Mouse (Mus musculus): ENCODE results near the gene 3110082I17Rik. TPM values are rescaled to one million over a fixed set of nuclear protein-coding genes. Genes with fewer than 3 reads are reported as not detected.

3110082I17Rik gene
- polyA plus RNA-seq, 1 experiment from 2014 or later, result 44.4 TPM

GRCm38 (mm10) chr5:139405478-139405877, 54.8 kb downstream of the 3110082I17Rik start:
- ATAC-seq (ENCODE audit: insufficient read depth) (no peak), DNase-seq (no peak)
- Histone ChIP-seq H3K4me3 (ENCODE audit: low read depth, low read length) (no peak overlapping the region), H3K4me1 (ENCODE audit: insufficient read depth) (no peaks in the 10 kb centered on the region; the same call in 1 of the 2 replicates), H3K36me3 (ENCODE audit: insufficient read depth) (no peaks in the 10 kb centered on the region), H3K27me3 (ENCODE audit: insufficient read depth, low read length) (no peaks in the 10 kb centered on the region), H3K9me3 (ENCODE audit: low read depth, low read length) (no peaks in the 10 kb centered on the region), H3K4me2 (no peak overlapping the region), H3K27ac (ENCODE audit: low read depth) (no peak overlapping the region), H3K9ac (no peak overlapping the region)
- no peak for TF ChIP-seq CTCF (IDR thresholded peaks at IDR 0.05; ENCODE audit: low read depth)
- WGBS, result 64% methylated on average over 7 of the region's 7 CpGs

- H3K36me3 ChIP-seq (ENCODE audit: insufficient read depth), result no peaks in the 10 kb centered on the region
- H3K27me3 ChIP-seq (ENCODE audit: insufficient read depth, low read length), result no peaks in the 10 kb centered on the region
- H3K4me1 ChIP-seq (ENCODE audit: insufficient read depth), result no peaks in the 10 kb centered on the region; the same call in 1 of the 2 replicates
- no peak within 1 kb of the TSS for H3K4me2 ChIP-seq
- no peak for TF ChIP-seq CTCF (IDR thresholded peaks at IDR 0.05; ENCODE audit: low read depth)
- DNase-seq (no peak), ATAC-seq (ENCODE audit: insufficient read depth) (no peak)
- WGBS, result 79% methylated on average over 6 of the region's 6 CpGs
- no peak within 1 kb of the TSS for H3K9ac ChIP-seq
- H3K9me3 ChIP-seq (ENCODE audit: low read depth, low read length), result no peaks in the 10 kb centered on the region
- H3K4me3 ChIP-seq (ENCODE audit: low read depth, low read length), result no peak within 1 kb of the TSS
- H3K27ac ChIP-seq (ENCODE audit: low read depth), result no peak within 1 kb of the TSS
Measured at GRCm38 (mm10) chr5:139404801-139405401, 55.4 kb downstream of the 3110082I17Rik start, which contains the start of gene C130050O18Rik. TSS of gene C130050O18Rik (plus strand) at chr5:139405280.

- Histone ChIP-seq H3K27me3 (ENCODE audit: insufficient read depth, low read length) (no peaks in the 10 kb centered on the region), H3K9me3 (ENCODE audit: low read depth, low read length) (no peaks in the 10 kb centered on the region), H3K27ac (ENCODE audit: low read depth) (no peak overlapping the region), H3K9ac (no peak overlapping the region), H3K36me3 (ENCODE audit: insufficient read depth) (no peaks in the 10 kb centered on the region), H3K4me1 (ENCODE audit: insufficient read depth) (no peaks in the 10 kb centered on the region; the same call in 1 of the 2 replicates), H3K4me2 (no peak overlapping the region), H3K4me3 (ENCODE audit: low read depth, low read length) (no peak overlapping the region)
- TF ChIP-seq CTCF (IDR thresholded peaks at IDR 0.05; ENCODE audit: low read depth), result no peak
- DNase-seq, result no peak
- no peak for ATAC-seq (ENCODE audit: insufficient read depth)
- 83% methylated on average over 8 of the region's 8 CpGs for WGBS
Measured at GRCm38 (mm10) chr5:139403692-139404260, 56.6 kb downstream of the 3110082I17Rik start.

GRCm38 (mm10) chr5:139402106-139402505, 58.2 kb downstream of the 3110082I17Rik start:
- no peaks in the 10 kb centered on the region for H3K27me3 ChIP-seq (ENCODE audit: insufficient read depth, low read length)
- TF ChIP-seq CTCF (IDR thresholded peaks at IDR 0.05; ENCODE audit: low read depth), result no peak
- ATAC-seq (ENCODE audit: insufficient read depth), result no peak

GRCm38 (mm10) chr5:139399991-139400390, 60.3 kb downstream of the 3110082I17Rik start:
- no peak for ATAC-seq (ENCODE audit: insufficient read depth)

More at GRCm38 (mm10) chr5:139402106-139402505, 58.2 kb downstream of the 3110082I17Rik start:
- Histone ChIP-seq H3K4me2 (no peak overlapping the region), H3K27ac (ENCODE audit: low read depth) (no peak overlapping the region), H3K9ac (no peak overlapping the region), H3K4me1 (ENCODE audit: insufficient read depth) (no peaks in the 10 kb centered on the region; the same call in 1 of the 2 replicates), H3K9me3 (ENCODE audit: low read depth, low read length) (no peaks in the 10 kb centered on the region), H3K4me3 (ENCODE audit: low read depth, low read length) (no peak overlapping the region), H3K36me3 (ENCODE audit: insufficient read depth) (no peaks in the 10 kb centered on the region)
- WGBS, result 92% methylated on average over 2 of the region's 2 CpGs
- DNase-seq, result no peak

GRCm38 (mm10) chr5:139398786-139399185, 61.5 kb downstream of the 3110082I17Rik start:
- H3K36me3 ChIP-seq (ENCODE audit: insufficient read depth), result no peaks in the 10 kb centered on the region
- no peak for TF ChIP-seq CTCF (IDR thresholded peaks at IDR 0.05; ENCODE audit: low read depth)
- 0 out of 2 replicates have a peak, but pooled peaks have one; percentile 9 for ATAC-seq (ENCODE audit: insufficient read depth)
- no peak overlapping the region for H3K4me2 ChIP-seq
- 70% methylated on average over 5 of the region's 5 CpGs for WGBS
- H3K27ac ChIP-seq (ENCODE audit: low read depth), result no peak overlapping the region
- H3K27me3 ChIP-seq (ENCODE audit: insufficient read depth, low read length), result no peaks in the 10 kb centered on the region
- H3K9ac ChIP-seq, result no peak overlapping the region; the same call in 1 of the 2 replicates
- no peaks in the 10 kb centered on the region; the same call in 1 of the 2 replicates for H3K4me1 ChIP-seq (ENCODE audit: insufficient read depth)
- no peak for DNase-seq
- H3K9me3 ChIP-seq (ENCODE audit: low read depth, low read length), result no peaks in the 10 kb centered on the region
- H3K4me3 ChIP-seq (ENCODE audit: low read depth, low read length), result no peak overlapping the region

More at GRCm38 (mm10) chr5:139399991-139400390, 60.3 kb downstream of the 3110082I17Rik start:
- no peak overlapping the region for H3K27ac ChIP-seq (ENCODE audit: low read depth)
- WGBS, result 78% methylated on average over 14 of the region's 14 CpGs
- DNase-seq, result no peak
- H3K4me1 ChIP-seq (ENCODE audit: insufficient read depth), result no peaks in the 10 kb centered on the region; the same call in 1 of the 2 replicates
- no peaks in the 10 kb centered on the region for H3K9me3 ChIP-seq (ENCODE audit: low read depth, low read length)
- no peak overlapping the region for H3K4me3 ChIP-seq (ENCODE audit: low read depth, low read length)
- no peaks in the 10 kb centered on the region for H3K36me3 ChIP-seq (ENCODE audit: insufficient read depth)
- no peak for TF ChIP-seq CTCF (IDR thresholded peaks at IDR 0.05; ENCODE audit: low read depth)
- H3K4me2 ChIP-seq, result no peak overlapping the region
- H3K27me3 ChIP-seq (ENCODE audit: insufficient read depth, low read length), result no peaks in the 10 kb centered on the region
- no peak overlapping the region for H3K9ac ChIP-seq
